Mouse (Mus musculus): ENCODE measurements at regions not wholly inside any gene's neighbourhood (a gene's known extent, or its start where the extent isn't known, plus 50 kb on each side); places are given as distances from the start of the nearest gene placed in this dataset.

GRCm38 (mm10) chr12:106143548-106143947, 133.5 kb downstream of the Vrk1 start:
- TF ChIP-seq CTCF (IDR thresholded peaks at IDR 0.05; ENCODE audit: low read depth), result no peak
- TF ChIP-seq EP300 (IDR thresholded peaks at IDR 0.05; ENCODE audit: low read depth), result no peak

All from liver, postnatal 0 days (tissue).